Mouse (Mus musculus) cerebellum, adult 2 months (tissue): ENCODE results near the gene Srsf4.

Source experiments
- CTCF ChIP-seq: fragments of 200-500 bp; IDR thresholded peaks from 2 replicates; pipeline ENCODE4 v1.5.1; 2011; ENCODE audit warnings: low read depth, mild to moderate bottlenecking, control low read depth, low read length, moderate library complexity, borderline replicate concordance; ENCODE audit not compliant: insufficient read depth
- POLR2A ChIP-seq: fragments of 200-500 bp; IDR thresholded peaks from 2 replicates; pipeline ENCODE4 v1.6.1; 2011; ENCODE audit warnings: low read length, control low read depth, borderline replicate concordance; ENCODE audit not compliant: insufficient read depth

GRCm38 (mm10) chr4:131829123-131829522, 44.3 kb upstream of the Srsf4 start:
- TF ChIP-seq POLR2A (no peak), CTCF (no peak)
